Mouse (Mus musculus): ENCODE data around the gene Triobp. TPM values are rescaled to one million over a fixed set of nuclear protein-coding genes. Genes with fewer than 3 reads are reported as not detected.
"Not testable (repeated sequence)": the region's sequence is repeated elsewhere in the genome, so short reads cannot be mapped to it uniquely, and the experiment has no call there.

The Triobp gene
- polyA plus RNA-seq, 1 experiment, result 40.9 TPM

GRCm38 (mm10) chr15:79030551-79031435, 83.3 kb downstream of the Triobp start:
- no peak for TF ChIP-seq CTCF (IDR thresholded peaks at IDR 0.05; ENCODE audit: extremely low read depth, insufficient read depth, insufficient read length, insufficient replicate concordance)
- no peak for TF ChIP-seq POLR2A (IDR thresholded peaks at IDR 0.05; ENCODE audit: low read depth, low read length)
- no peak overlapping the region for H3K27ac ChIP-seq (ENCODE audit: insufficient read depth, low read length)
- no peaks in the 10 kb centered on the region for H3K36me3 ChIP-seq (ENCODE audit: control insufficient read depth, insufficient read depth, low read length)
- peaks cover 2% of the 10 kb centered on the region; the same call in 1 of the 2 replicates for H3K4me1 ChIP-seq (ENCODE audit: control insufficient read depth, insufficient read depth, insufficient read length)
- WGBS, result 4% methylated on average over 52 of the region's 52 CpGs
- H3K27me3 ChIP-seq (ENCODE audit: control insufficient read depth, insufficient read depth, low read length), result peaks cover 16% of the 10 kb centered on the region
- peak overlapping the region; percentile 69 for H3K4me3 ChIP-seq (ENCODE audit: extremely low read depth, insufficient read depth, insufficient read length)
- DNase-seq (ENCODE audit: low read depth in 1 of 2, low spot score in 2 of 2), result peak; percentile 44 to 62

- not testable (repeated sequence) for DNase-seq (ENCODE audit: low read depth in 1 of 2, low spot score in 2 of 2); H3K4me3 ChIP-seq (ENCODE audit: extremely low read depth, insufficient read depth, insufficient read length); H3K36me3 ChIP-seq (ENCODE audit: control insufficient read depth, insufficient read depth, low read length); H3K27ac ChIP-seq (ENCODE audit: insufficient read depth, low read length); H3K4me1 ChIP-seq (ENCODE audit: control insufficient read depth, insufficient read depth, insufficient read length)
- peaks cover 16% of the 10 kb centered on the region for H3K27me3 ChIP-seq (ENCODE audit: control insufficient read depth, insufficient read depth, low read length)
- 94% methylated on average over 5 of the region's 5 CpGs for WGBS
These were observed 84.4 kb downstream of the Triobp start for GRCm38 (mm10) chr15:79031908-79032307.

DNA sequence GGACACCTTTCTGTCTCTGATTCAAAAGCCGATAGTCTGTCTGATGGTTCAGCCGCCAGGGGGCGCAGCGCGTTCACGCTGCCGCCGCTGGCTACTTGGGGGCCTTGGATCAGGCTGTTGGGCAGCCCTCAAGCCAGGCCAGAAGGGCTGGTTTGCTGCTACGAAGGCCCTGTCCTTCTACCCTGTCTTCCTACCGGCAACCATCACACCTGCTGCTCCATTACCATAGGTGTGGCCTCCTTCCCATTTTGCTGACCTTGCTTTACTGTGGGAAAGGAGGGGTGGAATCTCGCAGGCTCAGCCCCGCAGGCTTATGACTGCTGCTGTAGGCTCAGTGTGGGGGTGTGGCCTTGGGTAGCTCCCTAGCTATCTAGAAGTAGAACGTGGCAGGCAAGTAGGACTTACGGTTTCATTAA, 90.4 kb downstream of the Triobp start:
- TF ChIP-seq CTCF (IDR thresholded peaks at IDR 0.05; ENCODE audit: extremely low read depth, insufficient read depth, insufficient read length, insufficient replicate concordance) (peak; percentile 85), POLR2A (IDR thresholded peaks at IDR 0.05; ENCODE audit: low read depth, low read length) (no peak)
- DNase-seq (ENCODE audit: low read depth in 1 of 2, low spot score in 2 of 2), result peak in 1 of 2 experiments; percentile 56
- no peak overlapping the region for H3K4me3 ChIP-seq (ENCODE audit: extremely low read depth, insufficient read depth, insufficient read length)
- H3K36me3 ChIP-seq (ENCODE audit: control insufficient read depth, insufficient read depth, low read length), result no peaks in the 10 kb centered on the region
- peaks cover 8% of the 10 kb centered on the region for H3K27me3 ChIP-seq (ENCODE audit: control insufficient read depth, insufficient read depth, low read length)
- H3K4me1 ChIP-seq (ENCODE audit: control insufficient read depth, insufficient read depth, insufficient read length), result peaks cover 7% of the 10 kb centered on the region
- H3K27ac ChIP-seq (ENCODE audit: insufficient read depth, low read length), result no peak overlapping the region
- WGBS, result 14% methylated on average over 14 of the region's 14 CpGs

- no peak overlapping the region for H3K27ac ChIP-seq (ENCODE audit: insufficient read depth, low read length)
- H3K27me3 ChIP-seq (ENCODE audit: control insufficient read depth, insufficient read depth, low read length), result peaks cover 11% of the 10 kb centered on the region
- TF ChIP-seq POLR2A (IDR thresholded peaks at IDR 0.05; ENCODE audit: low read depth, low read length) (no peak), CTCF (IDR thresholded peaks at IDR 0.05; ENCODE audit: extremely low read depth, insufficient read depth, insufficient read length, insufficient replicate concordance) (no peak)
- 79% methylated on average over 10 of the region's 10 CpGs for WGBS
- H3K4me1 ChIP-seq (ENCODE audit: control insufficient read depth, insufficient read depth, insufficient read length), result peaks cover 10% of the 10 kb centered on the region
- no peak overlapping the region for H3K4me3 ChIP-seq (ENCODE audit: extremely low read depth, insufficient read depth, insufficient read length)
- H3K36me3 ChIP-seq (ENCODE audit: control insufficient read depth, insufficient read depth, low read length), result no peaks in the 10 kb centered on the region
- DNase-seq (ENCODE audit: low read depth in 1 of 2, low spot score in 2 of 2), result no peak
These were observed 90.8 kb downstream of the Triobp start for GRCm38 (mm10) chr15:79038331-79038730.

- H3K36me3 ChIP-seq (ENCODE audit: control insufficient read depth, insufficient read depth, low read length), result no peaks in the 10 kb centered on the region
- H3K4me1 ChIP-seq (ENCODE audit: control insufficient read depth, insufficient read depth, insufficient read length), result peaks cover 10% of the 10 kb centered on the region
- H3K27ac ChIP-seq (ENCODE audit: insufficient read depth, low read length), result no peak overlapping the region
- 7% methylated on average over 7 of the region's 7 CpGs for WGBS
- peaks cover 14% of the 10 kb centered on the region for H3K27me3 ChIP-seq (ENCODE audit: control insufficient read depth, insufficient read depth, low read length)
- no peak overlapping the region for H3K4me3 ChIP-seq (ENCODE audit: extremely low read depth, insufficient read depth, insufficient read length)
- DNase-seq (ENCODE audit: low read depth in 1 of 2, low spot score in 2 of 2), result peak; percentile 84 to 89
- peak; percentile 95 for TF ChIP-seq CTCF (IDR thresholded peaks at IDR 0.05; ENCODE audit: extremely low read depth, insufficient read depth, insufficient read length, insufficient replicate concordance)
- TF ChIP-seq POLR2A (IDR thresholded peaks at IDR 0.05; ENCODE audit: low read depth, low read length), result no peak
These were observed 91.3 kb downstream of the Triobp start for GRCm38 (mm10) chr15:79038853-79039252.

DNA sequence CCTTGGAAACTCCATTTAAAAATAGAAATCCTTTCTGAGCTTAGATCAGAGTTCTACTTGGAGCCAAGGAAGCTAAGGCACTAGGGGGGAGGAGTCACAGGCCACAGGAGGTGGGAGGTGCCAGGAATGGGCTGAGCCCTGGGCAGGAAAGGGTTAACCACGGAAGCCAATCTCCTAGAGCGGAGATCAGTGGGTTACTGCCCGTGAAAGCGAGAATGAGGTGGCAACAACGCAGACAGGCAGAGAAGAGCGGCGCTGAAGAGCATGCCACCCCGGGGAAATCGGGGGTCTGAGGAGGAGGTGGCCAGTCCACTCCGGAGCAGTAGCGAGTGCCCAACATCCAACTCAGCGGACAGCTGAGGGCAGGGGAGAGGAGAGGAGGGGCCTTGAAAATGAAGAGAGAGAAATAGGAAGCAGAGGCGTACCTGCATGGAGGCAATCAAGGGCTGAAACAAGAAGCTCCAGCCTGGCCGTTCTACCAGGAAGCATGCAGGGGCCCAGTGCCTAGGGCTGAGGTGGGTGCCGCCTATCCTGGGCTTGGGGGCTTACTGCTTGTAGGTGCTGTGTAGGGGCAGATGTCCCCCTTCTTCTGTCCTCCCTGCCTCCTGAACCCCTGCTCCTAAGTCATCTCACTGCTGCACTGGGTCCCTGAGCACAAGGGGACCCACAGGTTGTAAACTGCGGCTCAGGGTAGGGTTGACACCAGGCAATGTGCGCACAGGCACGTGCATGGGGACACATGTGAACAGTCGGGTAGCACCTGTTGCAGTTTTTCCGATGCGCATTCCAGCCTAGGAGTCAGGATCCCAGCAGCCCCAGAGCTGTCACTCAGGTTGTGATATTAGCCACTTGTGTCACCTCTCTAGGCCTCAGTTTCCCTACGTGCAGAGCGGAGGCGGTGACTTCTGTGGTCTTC, 93.2 kb downstream of the Triobp start:
- peaks cover 14% of the 10 kb centered on the region for H3K27me3 ChIP-seq (ENCODE audit: control insufficient read depth, insufficient read depth, low read length)
- TF ChIP-seq POLR2A (IDR thresholded peaks at IDR 0.05; ENCODE audit: low read depth, low read length) (no peak), CTCF (IDR thresholded peaks at IDR 0.05; ENCODE audit: extremely low read depth, insufficient read depth, insufficient read length, insufficient replicate concordance) (no peak)
- whole genome bisulfite sequencing, result 8% methylated on average over 24 of the region's 24 CpGs
- H3K4me1 ChIP-seq (ENCODE audit: control insufficient read depth, insufficient read depth, insufficient read length), result peaks cover 10% of the 10 kb centered on the region
- H3K36me3 ChIP-seq (ENCODE audit: control insufficient read depth, insufficient read depth, low read length), result no peaks in the 10 kb centered on the region
- peak overlapping the region; percentile 17; the same call in 1 of the 2 replicates for H3K4me3 ChIP-seq (ENCODE audit: extremely low read depth, insufficient read depth, insufficient read length)
- DNase-seq (ENCODE audit: low read depth in 1 of 2, low spot score in 2 of 2), result no peak
- no peak overlapping the region for H3K27ac ChIP-seq (ENCODE audit: insufficient read depth, low read length)

Data from spleen, adult 2 months (tissue).